In genomic region chr5:114130211-114130605, GRCm38 (mm10) we compare ENCODE assay signal across 8 mouse cellular contexts. TPM values are rescaled to one million over a fixed set of nuclear protein-coding genes. Genes with fewer than 3 reads are reported as not detected.
DNase-seq lines count a peak whose midpoint lies in the region; ATAC-seq lines count a peak whose summit lies in the region.

Gene Ung, plus strand, starts transcription at chr5:114130386.

- 1% methylated on average over 29 of the region's 29 CpGs for WGBS in forebrain, embryonic 10.5 days
- WGBS in hindbrain, embryonic 12.5 days: under 1% methylated on average over 29 of the region's 29 CpGs
- 2% methylated on average over 27 of the region's 29 CpGs for WGBS in liver, embryonic 11.5 days

- H3K9me3 ChIP-seq in forebrain, embryonic 10.5 days: no peaks in the 10 kb centered on the region
- H3K9me3 ChIP-seq in hindbrain, embryonic 12.5 days (replicated peaks): no peaks in the 10 kb centered on the region
- H3K9me3 ChIP-seq in liver, embryonic 11.5 days (ENCODE audit: control insufficient read depth, low read length): no peaks in the 10 kb centered on the region

- H3K27me3 ChIP-seq in forebrain, embryonic 10.5 days (ENCODE audit: poor library complexity, severe bottlenecking): no peaks in the 10 kb centered on the region
- no peaks in the 10 kb centered on the region for H3K27me3 ChIP-seq in hindbrain, embryonic 12.5 days
- no peaks in the 10 kb centered on the region for H3K27me3 ChIP-seq in liver, embryonic 11.5 days (replicated peaks; ENCODE audit: control insufficient read depth, insufficient read depth, low read length)

- peak within 1 kb of the TSS; percentile 91 for H3K27ac ChIP-seq in forebrain, embryonic 10.5 days
- H3K27ac ChIP-seq in hindbrain, embryonic 12.5 days: peak within 1 kb of the TSS; percentile 35; the same call in 1 of the 2 replicates
- peak within 1 kb of the TSS; percentile 77 for H3K27ac ChIP-seq in liver, embryonic 11.5 days (ENCODE audit: low read depth, low read length)

- no peak for ATAC-seq in cerebellum, adult (ENCODE audit: insufficient number of reproducible peaks, low FRiP score, low TSS enrichment)
- peak; percentile 62 for ATAC-seq in hindbrain, embryonic 12.5 days (ENCODE audit: low FRiP score)
- peak; percentile 24; the same call in 1 of the 2 replicates for ATAC-seq in liver, embryonic 11.5 days (replicated peaks; ENCODE audit: low FRiP score)
- no peak for ATAC-seq in monocyte, adult 5-6 weeks (replicated peaks; ENCODE audit: insufficient number of reproducible peaks, low FRiP score, low TSS enrichment, poor library complexity, severe bottlenecking)

- peak within 1 kb of the TSS; percentile 93 for H3K4me3 ChIP-seq in forebrain, embryonic 10.5 days
- peak within 1 kb of the TSS; percentile 77 for H3K4me3 ChIP-seq in hindbrain, embryonic 12.5 days
- H3K4me3 ChIP-seq in liver, embryonic 11.5 days (ENCODE audit: low read depth, low read length): peak within 1 kb of the TSS; percentile 79

- DNase-seq in cerebellum, adult 11 months: peak; percentile 53
- no peak for DNase-seq in adrenal gland, postnatal 4 days (ENCODE audit: low spot score in 2 of 2)
- peak; percentile 72 for DNase-seq in forebrain, embryonic 10.5 days (ENCODE audit: extremely low spot score, low spot score)
- no peak for DNase-seq in liver, embryonic 11.5 days (ENCODE audit: low spot score)
- peak; percentile 19 to 73 for DNase-seq in natural killer cell, adult 2 months (ENCODE audit: low spot score in 2 of 2)

- peak within 1 kb of the TSS; percentile 97 for H3K4me2 ChIP-seq in hindbrain, embryonic 12.5 days (replicated peaks)
- peak within 1 kb of the TSS; percentile 94 for H3K4me2 ChIP-seq in liver, embryonic 11.5 days

- peaks cover 67% of the 10 kb centered on the region for H3K4me1 ChIP-seq in forebrain, embryonic 10.5 days
- peaks cover 19% of the 10 kb centered on the region for H3K4me1 ChIP-seq in hindbrain, embryonic 12.5 days
- peaks cover 41% of the 10 kb centered on the region for H3K4me1 ChIP-seq in liver, embryonic 11.5 days (replicated peaks; ENCODE audit: control insufficient read depth, insufficient read depth, low read length)

- H3K36me3 ChIP-seq in forebrain, embryonic 10.5 days (replicated peaks): peaks cover 48% of the 10 kb centered on the region
- 0 out of 2 replicates have a peak, but pooled peaks cover 6% of the 10 kb centered on the region for H3K36me3 ChIP-seq in hindbrain, embryonic 12.5 days
- H3K36me3 ChIP-seq in liver, embryonic 11.5 days (ENCODE audit: control insufficient read depth, insufficient read depth, low read length): 0 out of 2 replicates have a peak, but pooled peaks cover 4% of the 10 kb centered on the region

- H3K9ac ChIP-seq in hindbrain, embryonic 12.5 days: peak within 1 kb of the TSS; percentile 62
- H3K9ac ChIP-seq in liver, embryonic 11.5 days (ENCODE audit: low read depth, low read length): peak within 1 kb of the TSS; percentile 72

RNA-seq across cellular contexts. Expression of gene Ung, which starts in this region (rescaled TPM):
- total RNA-seq in adrenal gland, postnatal 4 days (2021): 10 to 100 TPM; 15.3 to 17.0 TPM
- polyA plus RNA-seq in forebrain, embryonic 10.5 days (2016; fragmentation: Nextera tagmentation; extraction: Ambion mirVana): 88.2 and 88.6 TPM in 2 replicates
- 25.7 and 26.2 TPM in 2 replicates for polyA plus RNA-seq in hindbrain, embryonic 12.5 days (2016; fragmentation: Nextera tagmentation; extraction: Ambion mirVana)
- 41.8 and 47.1 TPM in 2 replicates for polyA plus RNA-seq in liver, embryonic 11.5 days (2014; fragmentation: Nextera tagmentation; extraction: Ambion mirVana)
- total RNA-seq in monocyte, adult 5-6 weeks (2017): 1.9 to 4.0 TPM (median 2.7 TPM) in 3 replicates

Comparison
In these comparisons a context has a peak if more than half of its experiments do, and no peak if none do; other contexts are left out.
1. DNase-seq: peak in cerebellum, adult 11 months (single experiment), forebrain, embryonic 10.5 days (single experiment) and natural killer cell, adult 2 months (2 of 2); none in adrenal gland, postnatal 4 days (0 of 2) and liver, embryonic 11.5 days (single experiment).
2. ATAC-seq: peak in hindbrain, embryonic 12.5 days (single experiment) and liver, embryonic 11.5 days (single experiment); none in cerebellum, adult (single experiment) and monocyte, adult 5-6 weeks (single experiment).
3. H3K27ac ChIP-seq: peak in every context shown above with its lines; median percentile 91 in forebrain, embryonic 10.5 days; 77 in liver, embryonic 11.5 days; 35 in hindbrain, embryonic 12.5 days.
4. Peak in every context shown above with its lines, with median percentiles within 50 percentile points of each other: H3K4me3 ChIP-seq.